Mouse (Mus musculus) kidney, adult 2 months (tissue): ENCODE measurements around the gene Tbc1d24. TPM values are rescaled to one million over a fixed set of nuclear protein-coding genes. Genes with fewer than 3 reads are reported as not detected.
A peak's percentile ranks its signal among the peaks of the same experiment; 100 is the strongest.

Source experiments
- DNase-seq: peaks from one replicate; pipeline ENCODE4 v3.0.0; 2021
- H3K27ac ChIP-seq: fragments of 200-500 bp; 2 replicates; pipeline ENCODE4 v1.5.1; 2012; ENCODE audit warnings: low read depth, low read length, control low read depth, inconsistent platforms; ENCODE audit not compliant: insufficient read depth
- H3K27me3 ChIP-seq: fragments of 200-500 bp; replicated peaks from 2 replicates; pipeline ENCODE4 v1.6.1; 2012; ENCODE audit warnings: mild to moderate bottlenecking, moderate library complexity, low read length, inconsistent platforms; ENCODE audit not compliant: control insufficient read depth, insufficient read depth
- H3K36me3 ChIP-seq: fragments of 200-500 bp; 2 replicates; pipeline ENCODE4 v1.6.1; 2012; ENCODE audit warnings: mild to moderate bottlenecking, moderate library complexity, low read length, inconsistent platforms; ENCODE audit not compliant: control insufficient read depth, insufficient read depth
- H3K4me1 ChIP-seq: fragments of 200-500 bp; 2 replicates; pipeline ENCODE4 v1.6.1; 2011; ENCODE audit warnings: low read length; ENCODE audit not compliant: control insufficient read depth, insufficient read depth
- H3K4me3 ChIP-seq: fragments of 200-500 bp; 2 replicates; pipeline ENCODE4 v1.5.1; 2011; ENCODE audit warnings: mild to moderate bottlenecking, low read depth, low read length, control low read depth; ENCODE audit not compliant: insufficient read depth
- CTCF ChIP-seq: fragments of 200-500 bp; conservative IDR thresholded peaks from 2 replicates; pipeline ENCODE4 v1.5.1; 2011; ENCODE audit warnings: low read depth, mild to moderate bottlenecking, control low read depth, low read length, moderate library complexity, mixed read lengths; ENCODE audit not compliant: insufficient read depth, insufficient read length
- POLR2A ChIP-seq: fragments of 200-500 bp; IDR thresholded peaks from one replicate; pipeline ENCODE4 v1.6.1; 2011; ENCODE audit warnings: low read depth, low read length, control low read depth
- WGBS: fragments of 180-500 bp; shearing (Covaris S2); methylation state at CpG from one replicate; pipeline ENCODE4 v1.1.7; 2018; 5-methylcytosine and 5-hydroxymethylcytosine counted together
- polyA plus RNA-seq: library from polyadenylated mRNA; depleted of rRNA; stranded (reverse); fragments of >200 nt; gene quantifications from 2 replicates; pipeline ENCODE4 v1.2.3, GENCODE M21; 2012

The Tbc1d24 gene
- polyA plus RNA-seq, 1 experiment, result 15.0 TPM

DNA sequence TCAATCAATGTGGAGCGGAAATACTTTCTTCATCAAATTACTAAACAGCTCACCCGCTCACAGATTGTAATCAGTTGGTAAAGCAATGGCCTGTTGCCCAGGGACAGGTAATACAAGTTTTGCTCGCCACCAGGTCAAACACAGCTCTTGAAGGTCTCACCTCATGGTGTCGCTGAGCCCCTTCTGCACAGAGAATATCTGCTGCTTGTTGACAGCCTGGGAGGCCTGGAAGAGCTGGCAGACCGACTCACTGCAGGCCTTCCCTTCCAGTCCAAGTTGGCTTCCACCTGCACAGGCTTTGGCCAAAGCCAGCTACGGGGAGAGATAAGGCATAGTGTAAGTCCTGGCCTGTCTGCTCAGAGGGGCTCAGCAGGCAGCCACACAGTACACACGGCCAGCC lies 31.6 kb upstream of the Tbc1d24 start:
- WGBS, result 93% methylated on average over 7 of the region's 7 CpGs
- Histone ChIP-seq H3K27me3 (no peaks in the 10 kb centered on the region), H3K4me1 (no peaks in the 10 kb centered on the region), H3K27ac (no peak overlapping the region), H3K36me3 (no peaks in the 10 kb centered on the region), H3K4me3 (no peak overlapping the region)
- TF ChIP-seq CTCF, result 0 out of 2 replicates have a peak, but pooled peaks have one; percentile 19
- TF ChIP-seq POLR2A, result no peak
- peak; percentile 7 for DNase-seq

- Histone ChIP-seq H3K4me1 (no peaks in the 10 kb centered on the region), H3K27ac (no peak overlapping the region), H3K36me3 (no peaks in the 10 kb centered on the region), H3K4me3 (no peak overlapping the region), H3K27me3 (no peaks in the 10 kb centered on the region)
- DNase-seq, result no peak
- 98% methylated on average over 1 of the region's 1 CpGs for WGBS
- TF ChIP-seq CTCF (no peak), POLR2A (no peak)
Observed at GRCm38 (mm10) chr17:24236479-24236878, 31.1 kb upstream of the Tbc1d24 start.

DNA sequence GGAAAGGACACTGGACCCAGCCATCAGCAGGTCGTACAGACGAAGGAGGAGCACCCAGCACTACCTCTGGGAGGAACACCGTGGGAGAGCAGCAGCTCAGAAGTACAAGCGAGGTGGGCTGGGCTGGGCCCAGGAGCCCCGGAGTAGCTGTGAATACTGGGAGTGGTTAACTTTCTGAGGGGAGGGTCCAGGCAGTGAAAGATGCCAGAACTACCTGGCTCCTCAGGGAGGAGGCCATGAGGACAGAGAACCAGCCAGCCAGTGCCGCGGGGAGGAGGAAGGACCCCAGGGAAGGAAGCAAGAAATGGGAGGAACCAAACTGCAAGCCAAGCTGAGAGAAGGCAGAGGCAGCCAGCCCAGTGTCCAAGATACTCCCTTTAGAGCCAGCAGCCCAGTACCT lies 22.6 kb upstream of the Tbc1d24 start:
- TF ChIP-seq CTCF (no peak), POLR2A (no peak)
- WGBS, result 83% methylated on average over 7 of the region's 7 CpGs
- Histone ChIP-seq H3K27me3 (no peaks in the 10 kb centered on the region), H3K4me3 (no peak overlapping the region), H3K4me1 (no peaks in the 10 kb centered on the region), H3K27ac (no peak overlapping the region), H3K36me3 (no peaks in the 10 kb centered on the region)
- no peak for DNase-seq

- no peak for TF ChIP-seq CTCF
- TF ChIP-seq POLR2A, result no peak
- Histone ChIP-seq H3K4me3 (no peak overlapping the region), H3K27me3 (no peaks in the 10 kb centered on the region), H3K4me1 (no peaks in the 10 kb centered on the region), H3K27ac (no peak overlapping the region), H3K36me3 (no peaks in the 10 kb centered on the region)
- DNase-seq, result no peak
- 83% methylated on average over 8 of the region's 8 CpGs for WGBS
Observed at GRCm38 (mm10) chr17:24226721-24227120, 21.4 kb upstream of the Tbc1d24 start.

DNA sequence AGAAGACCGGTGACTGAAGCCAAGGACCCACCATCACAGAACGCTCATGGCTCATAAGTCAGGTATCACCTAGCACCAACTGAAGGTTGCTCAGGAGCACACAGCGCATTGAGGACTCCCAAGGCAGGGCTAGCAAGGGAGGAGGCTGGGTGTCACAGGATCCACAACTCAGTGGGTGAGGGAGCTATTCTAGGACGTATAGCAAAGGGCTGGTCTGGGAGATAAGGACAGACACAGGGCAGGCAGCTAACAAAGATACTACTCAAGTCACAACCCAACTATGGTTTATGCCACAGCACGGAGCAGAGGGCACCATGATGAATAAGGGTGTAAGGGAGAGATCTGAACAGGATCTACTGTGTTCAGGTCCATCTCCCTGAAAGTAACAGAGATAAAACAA lies 20.5 kb upstream of the Tbc1d24 start:
- H3K4me1 ChIP-seq, result peaks cover 4% of the 10 kb centered on the region
- H3K27me3 ChIP-seq, result no peaks in the 10 kb centered on the region
- DNase-seq, result no peak
- H3K27ac ChIP-seq, result no peak overlapping the region
- no peaks in the 10 kb centered on the region for H3K36me3 ChIP-seq
- 97% methylated on average over 5 of the region's 5 CpGs for WGBS
- no peak for TF ChIP-seq POLR2A
- no peak for TF ChIP-seq CTCF
- H3K4me3 ChIP-seq, result no peak overlapping the region

DNA sequence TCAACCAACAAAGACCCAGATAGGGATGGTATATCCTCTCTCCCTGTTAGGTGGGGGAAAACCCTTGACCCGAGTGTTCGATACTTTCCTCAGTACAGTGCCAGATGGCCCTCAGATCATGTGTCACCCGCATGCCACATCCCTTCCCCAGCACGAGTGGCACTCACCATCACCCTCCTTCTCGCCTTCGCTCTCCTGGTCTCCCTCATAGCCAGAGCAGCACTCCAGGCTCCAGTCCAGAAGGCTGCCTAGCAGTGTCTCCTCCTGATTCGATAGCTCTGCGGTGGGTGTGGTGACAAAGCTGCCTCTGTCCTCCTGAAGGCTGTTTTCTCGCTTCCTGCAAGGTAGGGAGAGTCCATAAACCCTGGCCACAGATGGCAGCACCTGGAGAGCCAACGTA lies 19.4 kb upstream of the Tbc1d24 start:
- H3K4me1 ChIP-seq, result peaks cover 8% of the 10 kb centered on the region
- no peak for DNase-seq
- H3K36me3 ChIP-seq, result no peaks in the 10 kb centered on the region
- H3K4me3 ChIP-seq, result no peak overlapping the region
- no peak overlapping the region for H3K27ac ChIP-seq
- no peaks in the 10 kb centered on the region for H3K27me3 ChIP-seq
- WGBS, result 89% methylated on average over 10 of the region's 10 CpGs
- TF ChIP-seq POLR2A (no peak), CTCF (no peak)

GRCm38 (mm10) chr17:24223513-24223912 lies 18.2 kb upstream of the Tbc1d24 start:
- DNase-seq, result no peak
- Histone ChIP-seq H3K27me3 (no peaks in the 10 kb centered on the region), H3K4me1 (peaks cover 8% of the 10 kb centered on the region), H3K36me3 (no peaks in the 10 kb centered on the region), H3K4me3 (no peak overlapping the region), H3K27ac (no peak overlapping the region)
- TF ChIP-seq CTCF, result no peak
- TF ChIP-seq POLR2A, result no peak
- WGBS, result 87% methylated on average over 5 of the region's 5 CpGs

GRCm38 (mm10) chr17:24222653-24223052 lies 17.3 kb upstream of the Tbc1d24 start:
- no peak for TF ChIP-seq CTCF
- no peak for TF ChIP-seq POLR2A
- 68% methylated on average over 6 of the region's 6 CpGs for WGBS
- Histone ChIP-seq H3K27ac (no peak overlapping the region), H3K4me3 (no peak overlapping the region), H3K27me3 (no peaks in the 10 kb centered on the region), H3K4me1 (peaks cover 8% of the 10 kb centered on the region), H3K36me3 (no peaks in the 10 kb centered on the region)
- no peak for DNase-seq
